Mouse (Mus musculus): Measurements from ENCODE around the gene Rnf225. TPM values are rescaled to one million over a fixed set of nuclear protein-coding genes. Genes with fewer than 3 reads are reported as not detected.
A peak's percentile ranks its signal among the peaks of the same experiment; 100 is the strongest.
"Not testable (repeated sequence)": the region's sequence is repeated elsewhere in the genome, so short reads cannot be mapped to it uniquely, and the experiment has no call there.

The Rnf225 gene
- total RNA-seq, 2 experiments from 2014 or later, result 0.71 to 0.97 TPM

GRCm38 (mm10) chr7:12927693-12928589 is 725 bp downstream of the Rnf225 start:
- no peak for DNase-seq (ENCODE audit: low spot score in 2 of 2)

- DNase-seq (ENCODE audit: low spot score in 2 of 2), result no peak
Observed at GRCm38 (mm10) chr7:12933615-12934140, 6.5 kb downstream of the Rnf225 start.

GRCm38 (mm10) chr7:12934808-12935207 is 7.6 kb downstream of the Rnf225 start:
- DNase-seq (ENCODE audit: low spot score in 2 of 2), result no peak

- DNase-seq (ENCODE audit: low spot score in 2 of 2), result not testable (repeated sequence)
Observed at GRCm38 (mm10) chr7:12937254-12937803, 10.1 kb downstream of the Rnf225 start.

GRCm38 (mm10) chr7:12940599-12940998 is 13.4 kb downstream of the Rnf225 start:
- no peak for DNase-seq (ENCODE audit: low spot score in 2 of 2)

GRCm38 (mm10) chr7:12943488-12943887 is 16.3 kb downstream of the Rnf225 start:
- DNase-seq (ENCODE audit: low spot score in 2 of 2), result no peak

- DNase-seq (ENCODE audit: low spot score in 2 of 2), result peak; percentile 96 to 99
Observed at GRCm38 (mm10) chr7:12949032-12949871, 22.0 kb downstream of the Rnf225 start.

- DNase-seq (ENCODE audit: low spot score in 2 of 2), result no peak
Observed at GRCm38 (mm10) chr7:12949872-12950229, 22.6 kb downstream of the Rnf225 start.

GRCm38 (mm10) chr7:12954896-12955295 is 27.7 kb downstream of the Rnf225 start:
- DNase-seq (ENCODE audit: low spot score in 2 of 2), result no peak

- DNase-seq (ENCODE audit: low spot score in 2 of 2), result no peak
Observed at GRCm38 (mm10) chr7:12957511-12957910, 30.3 kb downstream of the Rnf225 start.

GRCm38 (mm10) chr7:12958948-12959347 is 31.7 kb downstream of the Rnf225 start:
- DNase-seq (ENCODE audit: low spot score in 2 of 2), result no peak

- DNase-seq (ENCODE audit: low spot score in 2 of 2), result no peak
Observed at GRCm38 (mm10) chr7:12959718-12960117, 32.5 kb downstream of the Rnf225 start.

- peak; percentile 41 to 73 for DNase-seq (ENCODE audit: low spot score in 2 of 2)
Observed at GRCm38 (mm10) chr7:12961511-12962141, 34.4 kb downstream of the Rnf225 start.

- peak; percentile 89 to 95 for DNase-seq (ENCODE audit: low spot score in 2 of 2)
Observed at GRCm38 (mm10) chr7:12965678-12966091, 38.5 kb downstream of the Rnf225 start, which contains the start of gene Zfp324. Gene Zfp324 (plus strand): TSS chr7:12965838.

GRCm38 (mm10) chr7:12966104-12966845 is 39.1 kb downstream of the Rnf225 start:
- peak in 1 of 2 experiments; percentile 33 for DNase-seq (ENCODE audit: low spot score in 2 of 2)

- DNase-seq (ENCODE audit: low spot score in 2 of 2), result no peak
Observed at GRCm38 (mm10) chr7:12970906-12971305, 43.7 kb downstream of the Rnf225 start.

GRCm38 (mm10) chr7:12977682-12978389 is 50.6 kb downstream of the Rnf225 start, which contains the start of gene Zfp446:
Gene Zfp446 (plus strand): TSS chr7:12977848.
- peak; percentile 99 to 100 for DNase-seq (ENCODE audit: low spot score in 2 of 2)

- no peak for DNase-seq (ENCODE audit: low spot score in 2 of 2)
Observed at GRCm38 (mm10) chr7:12978931-12979722, 51.9 kb downstream of the Rnf225 start.

GRCm38 (mm10) chr7:12979776-12980175 is 52.6 kb downstream of the Rnf225 start:
- DNase-seq (ENCODE audit: low spot score in 2 of 2), result no peak
